Mouse (Mus musculus): ENCODE measurements around the gene Kcnj10.

- TF ChIP-seq CTCF (IDR thresholded peaks at IDR 0.05; ENCODE audit: low read depth, low read length): no peak
- TF ChIP-seq POLR2AphosphoS5 (IDR thresholded peaks at IDR 0.05; ENCODE audit: insufficient replicate concordance, low read depth, low read length): no peak
These were observed 51.7 kb downstream of the Kcnj10 start for GRCm38 (mm10) chr1:172392643-172393170.
